8 mouse cellular contexts compared by ENCODE assay signal in genomic region chr12:53252213-53252571, GRCm38 (mm10). TPM values are rescaled to one million over a fixed set of nuclear protein-coding genes. Genes with fewer than 3 reads are reported as not detected.
DNase-seq lines count a peak whose midpoint lies in the region; ATAC-seq and TF ChIP-seq lines count a peak whose summit lies in the region.

No protein-coding gene starts in this region.

- DNase-seq in heart, postnatal 36 days = no peak
- peak; percentile 73 for DNase-seq in embryo, embryonic 10.5 days (ENCODE audit: low spot score)
- peak; percentile 57 for DNase-seq in mesoderm, embryonic 11.5 days (ENCODE audit: low read depth, low spot score)
- DNase-seq in ovary, postnatal 36 days (ENCODE audit: low spot score) = no peak
- DNase-seq in MN1 (ENCODE audit: low spot score) = no peak

- peaks cover 19% of the 10 kb centered on the region for H3K4me1 ChIP-seq in heart, embryonic 12.5 days (replicated peaks)
- H3K4me1 ChIP-seq in hindbrain, embryonic 13.5 days (replicated peaks) = peaks cover 49% of the 10 kb centered on the region

- H3K9ac ChIP-seq in heart, embryonic 12.5 days = peak overlapping the region; percentile 93
- H3K9ac ChIP-seq in hindbrain, embryonic 13.5 days = peak overlapping the region; percentile 98

- no peaks in the 10 kb centered on the region for H3K79me2 ChIP-seq in C2C12 (ENCODE audit: control insufficient read depth, insufficient read depth)

- intact Hi-C loops in heart, postnatal 36 days (cut with DNase I) = loop anchor here (10.0 kb wide), 1 partner anchor 337 kb away; no protein-coding TSS in a partner anchor

- H3K79me3 ChIP-seq in C2C12 (ENCODE audit: low read depth) = no peaks in the 10 kb centered on the region

- TF ChIP-seq CTCF in C2C12 (IDR thresholded peaks at IDR 0.05; ENCODE audit: control insufficient read depth, insufficient read depth, insufficient read length) = no peak

- ATAC-seq in heart, embryonic 12.5 days (ENCODE audit: insufficient number of reproducible peaks, low FRiP score) = peak; percentile 54
- peak; percentile 42; the same call in 1 of the 2 replicates for ATAC-seq in hindbrain, embryonic 13.5 days (ENCODE audit: low FRiP score)

- peak overlapping the region; percentile 90 for H3K27ac ChIP-seq in heart, embryonic 12.5 days (ENCODE audit: poor library complexity, severe bottlenecking)
- H3K27ac ChIP-seq in hindbrain, embryonic 13.5 days = peak overlapping the region; percentile 99

- peak overlapping the region; percentile 74 for H3ac ChIP-seq in C2C12 (ENCODE audit: control insufficient read depth, insufficient read length, low read depth)

- peaks cover 44% of the 10 kb centered on the region for H3K27me3 ChIP-seq in heart, embryonic 12.5 days (replicated peaks)
- H3K27me3 ChIP-seq in C2C12 (ENCODE audit: control insufficient read depth, insufficient read depth, insufficient read length) = peaks cover 19% of the 10 kb centered on the region
- no peaks in the 10 kb centered on the region for H3K27me3 ChIP-seq in hindbrain, embryonic 13.5 days

- 3% methylated on average over 21 of the region's 23 CpGs for WGBS in heart, embryonic 12.5 days
- WGBS in hindbrain, embryonic 13.5 days = 0% methylated on average over 4 of the region's 23 CpGs

- H3K9me3 ChIP-seq in heart, embryonic 12.5 days (replicated peaks) = no peaks in the 10 kb centered on the region
- H3K9me3 ChIP-seq in hindbrain, embryonic 13.5 days = no peaks in the 10 kb centered on the region

- no peaks in the 10 kb centered on the region for H3K36me3 ChIP-seq in heart, embryonic 12.5 days
- no peaks in the 10 kb centered on the region for H3K36me3 ChIP-seq in C2C12 (ENCODE audit: control insufficient read depth, insufficient read depth)
- no peaks in the 10 kb centered on the region for H3K36me3 ChIP-seq in hindbrain, embryonic 13.5 days

- H3K4me2 ChIP-seq in heart, embryonic 12.5 days = peak overlapping the region; percentile 96
- H3K4me2 ChIP-seq in hindbrain, embryonic 13.5 days = peak overlapping the region; percentile 71

- peak overlapping the region; percentile 96 for H3K4me3 ChIP-seq in heart, embryonic 12.5 days
- H3K4me3 ChIP-seq in C2C12 (ENCODE audit: insufficient read depth, poor library complexity, severe bottlenecking) = peak overlapping the region; percentile 36
- H3K4me3 ChIP-seq in hindbrain, embryonic 13.5 days = peak overlapping the region; percentile 76

TF ChIP-seq in C2C12, 6 proteins besides CTCF, POLR2A, EP300 and RAD21:
- TF ChIP-seq USF1 (IDR thresholded peaks at IDR 0.05; ENCODE audit: low read depth) = no peak

RNA-seq across cellular contexts. Expression of gene Npas3, which starts 3.7 kb away (rescaled TPM):
- 1.8 and 1.9 TPM in 2 replicates for polyA plus RNA-seq in heart, embryonic 12.5 days (2016; fragmentation: Nextera tagmentation; extraction: Ambion mirVana)
- under 1 TPM; 0.79 to 0.83 TPM for total RNA-seq in heart, postnatal 36 days (2021)
- 0.01 TPM for polyA plus RNA-seq in C2C12 (2012; fragmentation: generic; extraction: Trizol)
- polyA plus RNA-seq in hindbrain, embryonic 13.5 days (2015; fragmentation: Nextera tagmentation; extraction: Ambion mirVana) = 22.3 and 25.0 TPM in 2 replicates

Comparison
In these comparisons a context has a peak if more than half of its experiments do, and no peak if none do; other contexts are left out.
1. H3K4me3 ChIP-seq: peak in every context shown above with its lines; median percentile 96 in heart, embryonic 12.5 days; 76 in hindbrain, embryonic 13.5 days; 36 in C2C12.
2. DNase-seq: peak in embryo, embryonic 10.5 days (single experiment) and mesoderm, embryonic 11.5 days (single experiment); none in heart, postnatal 36 days (0 of 2), ovary, postnatal 36 days (single experiment) and MN1 (single experiment).